Mouse (Mus musculus) lung, postnatal 0 days (tissue): ENCODE measurements around the gene Wdtc1. TPM values are rescaled to one million over a fixed set of nuclear protein-coding genes. Genes with fewer than 3 reads are reported as not detected.

Experiments used
- ATAC-seq: fragments of 200-750 bp; cut with Nextera tagmentation; 2 replicates; pipeline ENCODE4 v1.8.0; 2017; ENCODE audit warnings: moderate library complexity
- DNase-seq: peaks from one replicate; pipeline ENCODE4 v3.0.0-alpha.2; 2016; ENCODE audit warnings: low spot score
- H3K27ac ChIP-seq: fragments of 300-500 bp; sonication (generic); 2 replicates; pipeline ENCODE4 v1.5.1; 2014; ENCODE audit warnings: antibody characterized with exemption, mild to moderate bottlenecking, low read length, mixed read lengths
- H3K27me3 ChIP-seq: fragments of 300-500 bp; sonication (generic); replicated peaks from 2 replicates; pipeline ENCODE4 v1.6.1; 2014; ENCODE audit warnings: low read length, mixed read lengths; ENCODE audit not compliant: insufficient read depth
- H3K36me3 ChIP-seq: fragments of 300-500 bp; sonication (generic); 2 replicates; pipeline ENCODE4 v1.6.1; 2014; ENCODE audit warnings: low read length, mixed read lengths; ENCODE audit not compliant: insufficient read depth
- H3K4me1 ChIP-seq: fragments of 300-500 bp; sonication (generic); 2 replicates; pipeline ENCODE4 v1.6.1; 2014; ENCODE audit warnings: antibody characterized with exemption, low read depth, low read length, mixed read lengths; ENCODE audit not compliant: insufficient read depth
- H3K4me2 ChIP-seq: fragments of 300-500 bp; sonication (generic); replicated peaks from 2 replicates; pipeline ENCODE4 v1.6.1; 2014; ENCODE audit warnings: low read depth, mild to moderate bottlenecking, low read length, moderate library complexity, mixed read lengths
- H3K4me3 ChIP-seq: fragments of 300-500 bp; sonication (generic); 2 replicates; pipeline ENCODE4 v1.5.1; 2014; ENCODE audit warnings: low read depth, low read length
- H3K9ac ChIP-seq: fragments of 300-500 bp; sonication (generic); replicated peaks from 2 replicates; pipeline ENCODE4 v1.6.1; 2014; ENCODE audit warnings: low read depth, mild to moderate bottlenecking
- H3K9me3 ChIP-seq: fragments of 300-500 bp; sonication (generic); 2 replicates; pipeline ENCODE4 v1.6.1; 2016; ENCODE audit warnings: low read length, mixed read lengths
- CTCF ChIP-seq: IDR thresholded peaks from 2 replicates; pipeline ENCODE4 v1.5.1; 2016; ENCODE audit warnings: antibody characterized with exemption, mild to moderate bottlenecking
- EP300 ChIP-seq: IDR thresholded peaks from 2 replicates; pipeline ENCODE4 v1.6.1; 2016; ENCODE audit warnings: antibody characterized with exemption, mild to moderate bottlenecking, control low read depth
- WGBS: fragments of 180-500 bp; shearing (Covaris S2); extraction: QIAGEN DNeasy Blood & Tissue Kit; methylation state at CpG from one replicate; pipeline ENCODE4 v1.1.7; 2014; 5-methylcytosine and 5-hydroxymethylcytosine counted together
- polyA plus RNA-seq: library from polyadenylated mRNA; unstranded; fragments of >200 nt; fragmentation: Nextera tagmentation; extraction: Ambion mirVana; gene quantifications from 2 replicates; pipeline ENCODE4 v1.2.1, GENCODE M21; 2015

Wdtc1 gene
- polyA plus RNA-seq, 1 experiment from 2014 or later: 9.9 TPM

GRCm38 (mm10) chr4:133257798-133258408, 95.4 kb downstream of the Wdtc1 start:
- H3K4me2 ChIP-seq: no peak overlapping the region
- H3K27ac ChIP-seq: no peak overlapping the region
- H3K27me3 ChIP-seq: peaks cover 10% of the 10 kb centered on the region; the same call in 1 of the 2 replicates

GRCm38 (mm10) chr4:133257230-133257629, 96.1 kb downstream of the Wdtc1 start:
- Histone ChIP-seq H3K9me3 (no peaks in the 10 kb centered on the region), H3K27me3 (peaks cover 11% of the 10 kb centered on the region; the same call in 1 of the 2 replicates), H3K36me3 (no peaks in the 10 kb centered on the region), H3K4me1 (no peaks in the 10 kb centered on the region), H3K27ac (no peak overlapping the region), H3K4me2 (peak overlapping the region; percentile 46), H3K9ac (no peak overlapping the region), H3K4me3 (no peak overlapping the region)
- TF ChIP-seq CTCF: no peak
- TF ChIP-seq EP300: no peak
- ATAC-seq (peak; percentile 57), DNase-seq (peak; percentile 48)
- WGBS: 34% methylated on average over 12 of the region's 12 CpGs

More at GRCm38 (mm10) chr4:133257798-133258408, 95.4 kb downstream of the Wdtc1 start:
- WGBS: 71% methylated on average over 11 of the region's 12 CpGs
- no peak for TF ChIP-seq EP300
- TF ChIP-seq CTCF: no peak
- ATAC-seq (no peak), DNase-seq (no peak)
- no peaks in the 10 kb centered on the region for H3K9me3 ChIP-seq
- H3K4me3 ChIP-seq: no peak overlapping the region
- no peak overlapping the region for H3K9ac ChIP-seq
- H3K4me1 ChIP-seq: no peaks in the 10 kb centered on the region
- no peaks in the 10 kb centered on the region for H3K36me3 ChIP-seq

- peak overlapping the region; percentile 46 for H3K4me2 ChIP-seq
- DNase-seq (peak; percentile 42), ATAC-seq (peak; percentile 67)
- no peak overlapping the region for H3K27ac ChIP-seq
- 18% methylated on average over 23 of the region's 24 CpGs for WGBS
- peaks cover 15% of the 10 kb centered on the region; the same call in 1 of the 2 replicates for H3K27me3 ChIP-seq
- H3K9ac ChIP-seq: no peak overlapping the region
- H3K4me1 ChIP-seq: no peaks in the 10 kb centered on the region
- TF ChIP-seq EP300: no peak
- TF ChIP-seq CTCF: no peak
- H3K9me3 ChIP-seq: no peaks in the 10 kb centered on the region
- peaks cover 2% of the 10 kb centered on the region; the same call in 1 of the 2 replicates for H3K36me3 ChIP-seq
- no peak overlapping the region for H3K4me3 ChIP-seq
These were observed 96.5 kb downstream of the Wdtc1 start for GRCm38 (mm10) chr4:133256820-133257219.

GRCm38 (mm10) chr4:133255392-133255791, 97.9 kb downstream of the Wdtc1 start:
- peaks cover 13% of the 10 kb centered on the region for H3K36me3 ChIP-seq
- TF ChIP-seq CTCF: no peak
- TF ChIP-seq EP300: no peak
- H3K9me3 ChIP-seq: no peaks in the 10 kb centered on the region
- H3K27ac ChIP-seq: no peak overlapping the region
- no peak overlapping the region for H3K9ac ChIP-seq
- DNase-seq (no peak), ATAC-seq (no peak)
- no peak overlapping the region for H3K4me3 ChIP-seq
- no peak overlapping the region for H3K4me2 ChIP-seq
- H3K27me3 ChIP-seq: peaks cover 28% of the 10 kb centered on the region; the same call in 1 of the 2 replicates
- peaks cover 7% of the 10 kb centered on the region; the same call in 1 of the 2 replicates for H3K4me1 ChIP-seq
- WGBS: 59% methylated on average over 6 of the region's 6 CpGs

GRCm38 (mm10) chr4:133253412-133253811, 99.9 kb downstream of the Wdtc1 start:
- Histone ChIP-seq H3K9me3 (no peaks in the 10 kb centered on the region), H3K4me1 (peaks cover 7% of the 10 kb centered on the region; the same call in 1 of the 2 replicates), H3K4me2 (no peak overlapping the region), H3K27ac (no peak overlapping the region), H3K36me3 (peaks cover 13% of the 10 kb centered on the region), H3K4me3 (no peak overlapping the region), H3K27me3 (peaks cover 34% of the 10 kb centered on the region; the same call in 1 of the 2 replicates), H3K9ac (no peak overlapping the region)
- peak; percentile 9; the same call in 1 of the 2 replicates for ATAC-seq
- DNase-seq: peak; percentile 35
- TF ChIP-seq EP300: no peak
- TF ChIP-seq CTCF: no peak
- WGBS: 76% methylated on average over 12 of the region's 12 CpGs

- peaks cover 7% of the 10 kb centered on the region; the same call in 1 of the 2 replicates for H3K4me1 ChIP-seq
- TF ChIP-seq CTCF (peak; percentile 13; the same call in 1 of the 2 replicates), EP300 (0 out of 2 replicates have a peak, but pooled peaks have one; percentile 7)
- DNase-seq: no peak
- peaks cover 13% of the 10 kb centered on the region for H3K36me3 ChIP-seq
- H3K4me3 ChIP-seq: no peak overlapping the region
- no peaks in the 10 kb centered on the region for H3K9me3 ChIP-seq
- no peak overlapping the region for H3K9ac ChIP-seq
- WGBS: 49% methylated on average over 4 of the region's 4 CpGs
- H3K4me2 ChIP-seq: no peak overlapping the region
- no peak for ATAC-seq
- peaks cover 34% of the 10 kb centered on the region; the same call in 1 of the 2 replicates for H3K27me3 ChIP-seq
- no peak overlapping the region for H3K27ac ChIP-seq
These were observed 101.2 kb downstream of the Wdtc1 start for GRCm38 (mm10) chr4:133252089-133252488.
